Mouse (Mus musculus) urinary bladder, postnatal 10 days (tissue): Measurements from ENCODE around the gene Angptl7.

Source experiments
- DNase-seq: peaks from one replicate; pipeline ENCODE4 v3.0.0; 2022; ENCODE audit warnings: low spot score

The Angptl7 gene

GRCm38 (mm10) chr4:148500410-148500867, at the start of gene Angptl7:
Gene Angptl7 (minus strand): TSS chr4:148500460.
- DNase-seq = no peak

GRCm38 (mm10) chr4:148549106-148549505, 48.8 kb upstream of the Angptl7 start:
- DNase-seq = no peak

- no peak for DNase-seq
Observed at GRCm38 (mm10) chr4:148535876-148536275, 35.6 kb upstream of the Angptl7 start.

- no peak for DNase-seq
Observed at GRCm38 (mm10) chr4:148533613-148534328, 33.5 kb upstream of the Angptl7 start.

GRCm38 (mm10) chr4:148532516-148532915, 32.3 kb upstream of the Angptl7 start:
- DNase-seq = no peak

- DNase-seq = no peak
Observed at GRCm38 (mm10) chr4:148531341-148531740, 31.1 kb upstream of the Angptl7 start.

GRCm38 (mm10) chr4:148530778-148531177, 30.5 kb upstream of the Angptl7 start:
- no peak for DNase-seq

- no peak for DNase-seq
Observed at GRCm38 (mm10) chr4:148530351-148530750, 30.1 kb upstream of the Angptl7 start.

GRCm38 (mm10) chr4:148527158-148527910, 27.1 kb upstream of the Angptl7 start:
- no peak for DNase-seq

- no peak for DNase-seq
Observed at GRCm38 (mm10) chr4:148523538-148523937, 23.3 kb upstream of the Angptl7 start.

- no peak for DNase-seq
Observed at GRCm38 (mm10) chr4:148518235-148518795, 18.1 kb upstream of the Angptl7 start.

GRCm38 (mm10) chr4:148517809-148518208, 17.5 kb upstream of the Angptl7 start:
- DNase-seq = no peak

GRCm38 (mm10) chr4:148515313-148515712, 15.1 kb upstream of the Angptl7 start:
- DNase-seq = no peak

GRCm38 (mm10) chr4:148513021-148513559, 12.8 kb upstream of the Angptl7 start:
- no peak for DNase-seq

- no peak for DNase-seq
Observed at GRCm38 (mm10) chr4:148511334-148511733, 11.1 kb upstream of the Angptl7 start.

- DNase-seq = no peak
Observed at GRCm38 (mm10) chr4:148510691-148511090, 10.4 kb upstream of the Angptl7 start.

GRCm38 (mm10) chr4:148509450-148510084, 9.3 kb upstream of the Angptl7 start:
- DNase-seq = no peak

- no peak for DNase-seq
Observed at GRCm38 (mm10) chr4:148508084-148508849, 8.0 kb upstream of the Angptl7 start.

GRCm38 (mm10) chr4:148507585-148507984, 7.3 kb upstream of the Angptl7 start:
- no peak for DNase-seq

- no peak for DNase-seq
Observed at GRCm38 (mm10) chr4:148504497-148504959, 4.3 kb upstream of the Angptl7 start.
